Mouse (Mus musculus) lung, adult 18-20 months (tissue): ENCODE measurements around the gene Il17d.

Source experiments
- DNase-seq, 2 experiments: peaks; one replicate each; pipeline ENCODE4 v3.0.0; 2022; ENCODE audit warnings: mixed read lengths in 2 of 2

Gene Il17d

GRCm38 (mm10) chr14:57524671-57525387 lies at the start of gene Il17d:
Il17d (plus strand) TSS chr14:57524777.
- peak; percentile 26 to 48 for DNase-seq

- DNase-seq, result no peak
Measured at GRCm38 (mm10) chr14:57475057-57475456, 49.5 kb upstream of the Il17d start.

GRCm38 (mm10) chr14:57482262-57482661 lies 42.3 kb upstream of the Il17d start:
- no peak for DNase-seq

- DNase-seq, result no peak
Measured at GRCm38 (mm10) chr14:57484183-57484582, 40.4 kb upstream of the Il17d start.

DNA sequence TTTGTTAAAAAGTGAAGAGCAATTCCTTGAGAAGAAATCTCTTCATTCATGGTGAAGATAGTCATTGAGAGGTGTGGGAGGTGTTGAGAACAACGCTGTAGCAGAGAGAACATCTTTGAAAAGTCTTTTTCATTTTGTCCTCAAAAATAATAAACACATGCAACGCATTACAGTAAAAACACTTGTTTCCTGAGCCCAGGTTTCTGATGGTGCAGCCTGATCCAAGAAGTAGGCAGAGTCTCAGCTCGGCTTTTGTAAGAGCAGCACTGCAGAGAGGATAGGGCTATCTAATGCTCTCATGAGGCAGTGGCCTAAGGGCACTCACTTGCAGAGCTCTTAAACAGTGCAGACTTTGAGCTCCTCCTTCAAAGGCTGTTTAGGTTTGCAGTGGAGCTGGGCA lies 34.9 kb upstream of the Il17d start:
- DNase-seq, result no peak

DNA sequence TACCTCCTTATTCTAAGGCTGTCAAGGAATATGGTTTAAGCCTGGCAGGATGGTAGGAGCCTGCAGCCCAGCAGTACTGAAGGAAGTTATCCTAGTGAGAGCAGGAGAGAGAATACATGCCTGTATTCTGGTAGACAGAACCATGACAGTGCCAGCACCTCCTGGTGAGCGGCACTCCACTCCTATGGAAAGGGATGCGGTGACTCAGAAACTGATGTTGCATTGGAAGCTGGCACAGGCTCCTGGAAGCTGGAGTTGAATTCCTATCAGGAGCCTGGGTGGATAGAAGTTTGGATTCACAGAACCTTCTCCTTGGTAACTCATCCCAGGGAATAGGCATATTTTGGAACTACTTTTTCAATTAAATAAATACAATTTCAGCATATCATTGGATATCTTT lies 30.7 kb upstream of the Il17d start:
- DNase-seq, result no peak

DNA sequence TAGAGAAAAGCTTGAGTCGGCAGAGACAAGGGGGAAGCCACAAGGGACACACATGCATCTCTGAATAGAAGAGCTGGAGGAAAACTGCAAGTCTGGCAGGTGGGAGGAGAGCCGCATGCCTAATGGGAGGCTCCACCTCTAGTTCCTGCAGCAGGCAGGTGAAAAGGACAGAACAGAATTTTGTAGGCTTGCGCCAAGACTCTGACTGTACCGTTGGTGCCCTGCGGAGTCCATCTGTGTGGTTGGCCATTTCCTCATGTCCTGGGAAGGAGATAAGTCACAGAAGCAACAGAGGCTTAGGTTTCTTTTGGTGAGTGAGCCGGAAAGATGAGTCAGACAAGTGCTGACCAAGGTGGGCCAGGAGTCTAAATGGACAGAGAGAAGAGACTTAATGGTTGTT lies 20.8 kb upstream of the Il17d start:
- DNase-seq, result no peak

- peak; percentile 76 to 82 for DNase-seq
Measured at GRCm38 (mm10) chr14:57509554-57509953, 15.0 kb upstream of the Il17d start.

DNA sequence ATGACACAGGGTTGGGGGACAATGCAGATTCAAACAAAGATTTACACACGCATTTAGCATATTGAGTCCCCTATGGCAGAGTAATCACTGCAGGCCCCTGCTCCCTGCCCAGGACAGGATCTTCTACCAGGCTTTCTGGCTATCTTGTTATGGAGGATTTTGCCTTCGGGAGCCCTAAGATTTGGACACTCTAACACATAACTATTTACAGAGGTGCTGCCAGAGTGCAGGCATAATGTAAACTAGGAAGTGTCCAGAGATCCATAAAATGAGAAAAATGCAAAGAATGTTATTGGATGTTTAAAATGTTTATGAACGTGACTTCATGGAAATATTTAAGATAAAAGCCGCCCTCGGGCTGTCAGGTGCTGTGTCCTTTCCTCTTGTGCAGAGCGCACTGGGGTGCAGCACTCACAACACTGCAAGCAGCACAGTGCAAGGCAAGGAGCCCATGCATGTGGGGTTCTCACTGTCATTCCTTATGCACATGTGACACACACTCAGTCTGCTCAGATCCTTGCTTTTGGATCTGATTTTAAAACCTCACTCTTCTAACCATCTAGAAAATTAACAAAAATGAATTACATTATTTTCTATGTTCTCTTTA lies 9.3 kb upstream of the Il17d start:
- no peak for DNase-seq

GRCm38 (mm10) chr14:57517001-57517400 lies 7.6 kb upstream of the Il17d start:
- no peak for DNase-seq

- no peak for DNase-seq
Measured at GRCm38 (mm10) chr14:57523762-57524161, 815 bp upstream of the Il17d start.

- DNase-seq, result peak; percentile 80 to 84
Measured at GRCm38 (mm10) chr14:57525388-57526049, 942 bp downstream of the Il17d start.

GRCm38 (mm10) chr14:57526050-57526623 lies 1.6 kb downstream of the Il17d start:
- DNase-seq, result peak in 1 of 2 experiments; percentile 30

DNA sequence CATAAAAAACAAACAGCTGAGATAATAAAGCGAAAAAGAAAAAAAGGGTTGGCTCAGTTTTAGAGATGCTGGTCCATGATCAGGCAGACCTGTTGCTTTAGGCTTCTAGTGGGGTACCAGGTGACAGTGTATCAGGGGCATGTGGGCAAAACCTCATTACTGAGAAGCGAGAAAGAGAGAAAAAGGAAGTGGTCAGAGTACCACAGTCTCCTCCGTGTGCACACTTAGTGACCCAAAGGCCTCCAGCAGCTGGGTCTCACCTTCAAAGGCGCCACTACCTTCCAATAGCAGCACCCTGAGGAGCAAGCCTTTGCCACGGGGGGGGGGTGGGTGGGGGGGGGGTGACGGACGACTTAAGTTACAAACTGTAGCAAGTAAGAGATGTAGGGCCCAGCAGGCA lies 2.5 kb downstream of the Il17d start:
- no peak for DNase-seq

DNA sequence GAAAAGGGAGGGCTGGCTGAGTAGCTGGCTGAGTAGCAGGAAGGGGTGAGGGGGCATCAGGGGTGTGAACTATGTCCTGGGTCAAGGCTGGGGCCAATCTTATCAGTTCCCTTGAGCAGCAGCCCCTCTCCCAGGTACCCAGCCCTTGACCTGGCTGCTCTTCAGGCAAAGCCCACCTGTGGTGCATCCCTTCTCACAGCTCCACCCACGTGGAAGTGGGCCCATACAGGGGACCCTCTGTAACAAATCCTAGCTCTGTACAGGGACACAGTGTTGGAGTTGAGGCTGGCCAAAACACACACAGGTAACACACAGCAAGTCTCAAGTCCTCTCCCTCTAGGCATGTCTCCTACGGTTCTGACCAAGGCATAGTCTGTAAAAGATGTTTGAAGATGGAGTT lies 3.0 kb downstream of the Il17d start:
- no peak for DNase-seq

DNA sequence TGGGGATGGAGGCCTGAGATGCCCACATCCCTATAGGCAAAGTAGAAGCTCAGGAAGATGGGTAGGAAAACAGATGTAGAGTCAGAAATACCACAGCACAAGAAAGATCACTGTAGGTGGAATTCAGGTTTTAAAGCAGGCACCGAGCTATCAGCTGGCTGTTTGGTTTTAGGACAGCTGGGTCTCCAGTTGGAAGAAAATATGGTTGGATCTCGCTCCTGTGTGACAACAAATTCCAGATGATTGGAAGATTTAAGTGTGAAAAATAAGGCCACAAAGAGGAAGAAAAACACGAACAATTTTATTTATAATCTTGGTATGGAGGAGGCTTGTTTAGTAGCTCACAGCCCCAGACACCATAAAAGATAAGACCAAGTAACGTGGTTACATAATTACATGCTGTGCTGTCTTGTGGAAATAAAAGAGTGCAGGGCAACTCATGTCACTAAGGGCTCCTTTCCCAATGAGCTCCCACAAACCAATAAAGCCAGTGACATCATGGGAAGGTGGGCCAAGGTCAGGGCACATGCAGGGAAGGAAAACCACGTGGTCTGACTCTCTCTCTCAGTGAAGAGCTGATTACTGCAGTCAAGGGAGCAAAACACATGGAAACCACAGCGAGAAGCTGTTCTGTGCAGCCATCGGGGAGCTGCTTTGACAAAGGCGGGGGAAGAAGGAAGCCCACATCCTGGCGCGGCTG lies 4.7 kb downstream of the Il17d start:
- DNase-seq, result no peak

DNA sequence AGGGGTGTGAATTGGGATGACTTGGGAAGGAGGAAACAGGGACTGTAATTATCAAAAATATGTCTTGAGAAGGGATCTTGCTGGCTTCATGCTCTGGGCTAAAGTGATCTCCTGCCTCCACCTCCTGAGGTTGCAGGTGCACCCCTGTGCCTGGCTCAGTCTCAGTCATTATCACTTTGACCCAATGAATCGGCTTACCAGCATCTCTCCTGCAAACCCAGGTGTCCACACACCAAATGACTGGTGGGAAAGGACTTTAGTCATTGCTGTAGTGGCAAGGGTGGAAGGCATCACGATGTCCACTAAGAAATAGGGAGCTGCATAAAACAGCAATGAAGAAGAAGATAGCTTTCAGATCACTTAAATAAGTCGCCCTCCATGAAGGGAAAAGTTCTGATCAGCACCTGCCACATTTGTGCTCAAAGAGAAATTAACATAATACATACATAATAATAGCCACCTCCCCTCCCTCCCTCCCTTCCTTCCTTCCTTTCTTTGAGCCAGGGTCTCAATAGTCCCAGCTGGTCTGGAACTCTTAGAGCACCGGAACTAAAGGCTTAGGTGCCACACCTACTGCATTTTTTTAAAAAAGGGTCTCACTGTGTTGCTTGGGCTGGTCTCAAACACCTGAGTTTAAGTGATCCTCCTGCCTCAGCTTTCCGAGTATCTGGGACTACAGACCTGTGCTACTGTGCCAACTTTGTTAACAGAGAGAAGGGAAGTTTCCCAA lies 5.4 kb downstream of the Il17d start:
- no peak for DNase-seq

- DNase-seq, result no peak
Measured at GRCm38 (mm10) chr14:57532577-57532976, 8.0 kb downstream of the Il17d start.

DNA sequence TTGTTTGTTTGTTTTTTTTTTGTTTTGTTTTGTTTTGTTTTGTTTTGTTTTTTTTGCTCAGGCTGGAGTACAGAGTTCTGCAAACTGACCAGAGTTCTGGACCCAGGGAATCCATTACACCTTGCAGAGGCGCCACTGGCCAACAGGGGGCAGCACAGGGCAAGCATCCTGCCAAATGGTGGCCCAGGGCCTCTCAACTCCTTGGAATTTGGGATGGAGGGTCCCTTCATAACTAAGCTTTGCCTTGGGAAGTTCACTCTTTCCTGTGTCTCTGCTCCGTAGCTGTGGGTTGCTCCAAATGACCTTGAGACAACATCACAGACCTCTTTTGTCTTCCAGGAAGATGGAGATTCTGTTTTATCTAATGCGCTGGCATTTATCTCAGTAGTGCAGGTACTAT lies 8.6 kb downstream of the Il17d start:
- DNase-seq, result peak; percentile 39 to 55

DNA sequence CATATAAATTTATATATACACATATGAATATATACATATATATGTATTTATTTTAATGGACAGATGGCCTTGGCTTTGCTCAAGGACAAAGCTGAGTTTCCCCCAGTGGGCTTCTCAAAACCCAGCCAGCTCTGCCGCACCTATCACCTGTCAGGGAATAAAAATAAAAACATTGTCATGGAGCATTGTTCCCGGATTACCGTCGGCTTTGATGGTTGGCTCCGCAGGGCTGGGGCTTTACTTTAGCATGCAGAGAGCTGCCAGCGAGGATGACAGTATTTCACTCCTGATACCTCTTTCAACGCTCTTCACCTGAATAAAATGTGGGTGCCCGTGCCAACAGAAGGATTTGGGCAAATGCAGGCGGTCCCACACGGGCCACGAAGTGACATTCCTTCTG lies 9.3 kb downstream of the Il17d start:
- DNase-seq, result no peak

- peak in 1 of 2 experiments; percentile 51 for DNase-seq
Measured at GRCm38 (mm10) chr14:57534346-57534745, 9.8 kb downstream of the Il17d start.

DNA sequence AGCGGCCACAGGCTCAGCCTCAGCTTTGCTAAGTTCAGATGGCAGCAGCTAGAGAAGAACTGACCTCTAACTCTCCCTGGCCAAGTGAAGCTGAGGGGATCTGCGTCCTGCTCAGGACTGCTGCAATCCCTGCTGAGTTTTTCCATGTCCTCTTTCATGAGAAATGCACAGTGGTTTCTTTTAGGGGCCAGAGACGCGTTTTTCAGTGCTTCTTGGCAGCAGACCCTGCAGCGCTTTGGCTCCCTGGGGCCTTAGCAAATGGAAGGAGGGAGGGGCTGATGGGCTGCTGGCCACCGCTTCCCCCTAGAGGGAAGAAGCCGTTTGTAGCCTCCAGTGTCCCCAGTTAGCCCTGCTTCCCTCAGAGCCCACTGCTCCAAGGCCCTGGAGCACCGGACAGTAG lies 10.4 kb downstream of the Il17d start:
- DNase-seq, result no peak
